ENCODE assay signal across 8 mouse cellular contexts in genomic region chr3:101711594-101712171, GRCm38 (mm10).
DNase-seq lines count a peak whose midpoint lies in the region; ATAC-seq and TF ChIP-seq lines count a peak whose summit lies in the region.

No protein-coding gene starts in this region.

- peaks cover 18% of the 10 kb centered on the region for H3K4me1 ChIP-seq in forebrain, embryonic 14.5 days (ENCODE audit: control insufficient read depth, insufficient read depth, low read length)
- H3K4me1 ChIP-seq in liver, postnatal 0 days (ENCODE audit: insufficient read depth) = peaks cover 6% of the 10 kb centered on the region; the same call in 1 of the 2 replicates
- peaks cover 41% of the 10 kb centered on the region for H3K4me1 ChIP-seq in small intestine, adult 2 months (ENCODE audit: control insufficient read depth, insufficient read depth, insufficient read length, low read length)

- no peak for TF ChIP-seq EP300 in liver, postnatal 0 days (IDR thresholded peaks at IDR 0.05; ENCODE audit: low read depth)

- no peak overlapping the region for H3K9ac ChIP-seq in forebrain, embryonic 14.5 days (ENCODE audit: low read length)
- no peak overlapping the region for H3K9ac ChIP-seq in liver, postnatal 0 days (replicated peaks)

- peak; percentile 21; the same call in 1 of the 2 replicates for TF ChIP-seq POLR2A in small intestine, adult 2 months (IDR thresholded peaks at IDR 0.05; ENCODE audit: low read depth, low read length)

- H3K4me2 ChIP-seq in forebrain, embryonic 14.5 days (ENCODE audit: low read length) = no peak overlapping the region
- peak overlapping the region; percentile 26; the same call in 1 of the 2 replicates for H3K4me2 ChIP-seq in liver, postnatal 0 days (ENCODE audit: low read depth, low read length)

- H3K27ac ChIP-seq in forebrain, embryonic 14.5 days (ENCODE audit: low read depth, low read length) = peak overlapping the region; percentile 45
- no peak overlapping the region for H3K27ac ChIP-seq in liver, postnatal 0 days (ENCODE audit: low read depth)
- H3K27ac ChIP-seq in small intestine, adult 2 months (ENCODE audit: insufficient read depth, low read depth, low read length) = peak overlapping the region; percentile 77

- no peaks in the 10 kb centered on the region for H3K36me3 ChIP-seq in forebrain, embryonic 14.5 days (ENCODE audit: control insufficient read depth, insufficient read depth, low read length)
- no peaks in the 10 kb centered on the region for H3K36me3 ChIP-seq in liver, postnatal 0 days (replicated peaks; ENCODE audit: insufficient read depth, low read length)
- no peaks in the 10 kb centered on the region for H3K36me3 ChIP-seq in small intestine, adult 2 months (ENCODE audit: control insufficient read depth, insufficient read depth, low read length)

- H3K27me3 ChIP-seq in forebrain, embryonic 14.5 days (replicated peaks; ENCODE audit: control insufficient read depth, insufficient read depth, low read length) = no peaks in the 10 kb centered on the region
- H3K27me3 ChIP-seq in liver, postnatal 0 days (ENCODE audit: insufficient read depth, low read length) = no peaks in the 10 kb centered on the region
- H3K27me3 ChIP-seq in small intestine, adult 2 months (ENCODE audit: control insufficient read depth, insufficient read depth, low read length) = no peaks in the 10 kb centered on the region

- 3% methylated on average over 11 of the region's 11 CpGs for WGBS in forebrain, embryonic 14.5 days
- 25% methylated on average over 11 of the region's 11 CpGs for WGBS in liver, postnatal 0 days (ENCODE audit: insufficient replicate concordance)
- 15% methylated on average over 11 of the region's 11 CpGs for WGBS in small intestine, adult 2 months

- ATAC-seq in forebrain, embryonic 14.5 days = peak; percentile 74
- ATAC-seq in liver, postnatal 0 days = no peak
- ATAC-seq in erythroid progenitor cell, adult 5-6 weeks (replicated peaks; ENCODE audit: low FRiP score, poor library complexity, severe bottlenecking) = no peak

- H3K9me3 ChIP-seq in forebrain, embryonic 14.5 days (replicated peaks; ENCODE audit: control insufficient read depth, low read length) = no peaks in the 10 kb centered on the region
- no peaks in the 10 kb centered on the region for H3K9me3 ChIP-seq in liver, postnatal 0 days (ENCODE audit: low read length)

- no peak overlapping the region for H3K4me3 ChIP-seq in forebrain, embryonic 14.5 days (ENCODE audit: low read depth, low read length)
- no peak overlapping the region for H3K4me3 ChIP-seq in liver, postnatal 0 days (ENCODE audit: low read depth, low read length)
- no peak overlapping the region for H3K4me3 ChIP-seq in small intestine, adult 2 months (ENCODE audit: low read depth, low read length)

- DNase-seq in kidney, adult 18-20 months = peak; percentile 27
- DNase-seq in kidney, adult 8-10 months = no peak
- peak; percentile 69 for DNase-seq in forebrain, embryonic 14.5 days (ENCODE audit: low spot score)
- DNase-seq in heart, postnatal 4 days = peak; percentile 58
- DNase-seq in liver, postnatal 0 days = peak; percentile 18
- no peak for DNase-seq in layer of hippocampus, postnatal 36 days

- TF ChIP-seq CTCF in liver, postnatal 0 days (IDR thresholded peaks at IDR 0.05; ENCODE audit: low read depth) = no peak
- no peak for TF ChIP-seq CTCF in small intestine, adult 2 months (IDR thresholded peaks at IDR 0.05; ENCODE audit: extremely low read depth, insufficient read length, insufficient replicate concordance, low read depth, low read length)

Comparison
In these comparisons a context has a peak if more than half of its experiments do, and no peak if none do; other contexts are left out.
1. DNase-seq: peak in kidney, adult 18-20 months (single experiment), forebrain, embryonic 14.5 days (single experiment), heart, postnatal 4 days (single experiment) and liver, postnatal 0 days (single experiment); none in kidney, adult 8-10 months (0 of 2) and layer of hippocampus, postnatal 36 days (0 of 2).